Mouse (Mus musculus) neural tube, embryonic 15.5 days (tissue): ENCODE measurements around the gene Lmtk2. TPM values are rescaled to one million over a fixed set of nuclear protein-coding genes. Genes with fewer than 3 reads are reported as not detected.

ENCODE experiments used
- ATAC-seq: fragments of 200-750 bp; cut with Nextera tagmentation; 2 replicates; pipeline ENCODE4 v1.8.0; 2017; ENCODE audit warnings: mild to moderate bottlenecking, moderate TSS enrichment, moderate library complexity; ENCODE audit not compliant: low FRiP score
- H3K27ac ChIP-seq: fragments of 300-500 bp; sonication (generic); replicated peaks from 2 replicates; pipeline ENCODE4 v1.5.1; 2015; ENCODE audit warnings: mild to moderate bottlenecking, inconsistent platforms
- H3K27me3 ChIP-seq: fragments of 300-500 bp; sonication (generic); replicated peaks from 2 replicates; pipeline ENCODE4 v1.6.1; 2015; ENCODE audit warnings: inconsistent platforms
- H3K36me3 ChIP-seq: fragments of 300-500 bp; sonication (generic); 2 replicates; pipeline ENCODE4 v1.6.1; 2015; ENCODE audit warnings: inconsistent platforms
- H3K4me1 ChIP-seq: fragments of 300-500 bp; sonication (generic); 2 replicates; pipeline ENCODE4 v1.6.1; 2015; ENCODE audit warnings: inconsistent platforms
- H3K4me2 ChIP-seq: fragments of 300-500 bp; sonication (generic); 2 replicates; pipeline ENCODE4 v1.6.1; 2015; ENCODE audit warnings: inconsistent platforms, mild to moderate bottlenecking, moderate library complexity
- H3K4me3 ChIP-seq: fragments of 300-500 bp; sonication (generic); replicated peaks from 2 replicates; pipeline ENCODE4 v1.5.1; 2015; ENCODE audit warnings: mild to moderate bottlenecking, inconsistent platforms
- H3K9ac ChIP-seq: fragments of 300-500 bp; sonication (generic); replicated peaks from 2 replicates; pipeline ENCODE4 v1.6.1; 2015; ENCODE audit warnings: mild to moderate bottlenecking, inconsistent platforms
- H3K9me3 ChIP-seq: fragments of 300-500 bp; sonication (generic); replicated peaks from 2 replicates; pipeline ENCODE4 v1.6.1; 2016; ENCODE audit warnings: inconsistent platforms
- WGBS: fragments of 180-500 bp; shearing (Covaris S2); methylation state at CpG from one replicate; pipeline ENCODE4 v1.1.7; 2015; ENCODE audit warnings: mixed read lengths; 5-methylcytosine and 5-hydroxymethylcytosine counted together
- polyA plus RNA-seq: library from polyadenylated mRNA; unstranded; fragments of >200 nt; fragmentation: Nextera tagmentation; extraction: Ambion mirVana; gene quantifications from 2 replicates; pipeline ENCODE4 v1.2.1, GENCODE M21; 2015

Lmtk2 gene
- polyA plus RNA-seq, 1 experiment from 2014 or later, result 9.4 TPM

DNA sequence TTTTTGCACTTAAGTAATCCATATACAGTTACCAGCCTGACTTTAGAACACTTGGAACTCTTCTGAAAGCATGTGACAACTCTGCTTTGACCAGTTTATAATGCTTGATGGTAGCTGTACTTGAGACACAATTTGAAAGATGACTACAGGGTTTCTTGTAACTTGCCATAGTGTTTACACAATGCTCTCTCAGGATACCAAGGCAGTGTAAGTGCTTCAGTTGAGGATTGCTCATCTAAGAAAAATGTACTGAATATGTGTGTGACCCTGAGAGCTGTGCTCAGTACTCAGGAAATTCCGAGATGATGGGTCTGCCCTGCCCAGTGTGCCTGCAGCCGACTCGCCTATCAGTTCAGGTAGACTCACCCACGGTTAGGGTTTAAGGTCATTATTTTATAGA is 51.0 kb downstream of the Lmtk2 start:
- ATAC-seq, result no peak
- H3K4me3 ChIP-seq, result no peak overlapping the region
- no peaks in the 10 kb centered on the region for H3K4me1 ChIP-seq
- H3K9me3 ChIP-seq, result no peaks in the 10 kb centered on the region
- no peak overlapping the region for H3K9ac ChIP-seq
- no peak overlapping the region for H3K4me2 ChIP-seq
- peaks cover 39% of the 10 kb centered on the region for H3K36me3 ChIP-seq
- 92% methylated on average over 4 of the region's 4 CpGs for WGBS
- H3K27me3 ChIP-seq, result no peaks in the 10 kb centered on the region
- H3K27ac ChIP-seq, result no peak overlapping the region

DNA sequence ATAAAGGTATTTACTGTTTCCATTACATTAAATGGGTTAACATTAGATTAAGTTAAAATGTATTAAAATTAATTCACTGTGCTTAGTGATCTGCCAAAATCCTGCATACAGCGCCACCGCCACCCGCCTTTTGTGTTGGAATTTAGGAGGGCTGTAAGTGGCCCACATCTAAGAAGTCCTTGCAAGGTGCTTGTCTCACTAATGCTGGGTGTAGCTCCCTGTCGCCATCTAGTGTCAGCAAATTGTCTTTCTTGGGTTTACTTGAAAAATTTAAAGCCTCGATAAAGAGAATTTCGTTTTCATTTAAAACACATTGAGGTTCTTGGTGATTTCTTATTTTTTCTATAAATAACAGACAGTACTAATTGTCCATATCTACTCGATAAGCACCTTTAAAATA is 54.3 kb downstream of the Lmtk2 start:
- WGBS, result 29% methylated on average over 7 of the region's 7 CpGs
- no peak for ATAC-seq
- H3K4me1 ChIP-seq, result 0 out of 2 replicates have a peak, but pooled peaks cover 6% of the 10 kb centered on the region
- peaks cover 41% of the 10 kb centered on the region for H3K36me3 ChIP-seq
- H3K9ac ChIP-seq, result no peak overlapping the region
- H3K4me2 ChIP-seq, result no peak overlapping the region
- H3K4me3 ChIP-seq, result no peak overlapping the region
- no peaks in the 10 kb centered on the region for H3K9me3 ChIP-seq
- H3K27me3 ChIP-seq, result no peaks in the 10 kb centered on the region
- H3K27ac ChIP-seq, result no peak overlapping the region

DNA sequence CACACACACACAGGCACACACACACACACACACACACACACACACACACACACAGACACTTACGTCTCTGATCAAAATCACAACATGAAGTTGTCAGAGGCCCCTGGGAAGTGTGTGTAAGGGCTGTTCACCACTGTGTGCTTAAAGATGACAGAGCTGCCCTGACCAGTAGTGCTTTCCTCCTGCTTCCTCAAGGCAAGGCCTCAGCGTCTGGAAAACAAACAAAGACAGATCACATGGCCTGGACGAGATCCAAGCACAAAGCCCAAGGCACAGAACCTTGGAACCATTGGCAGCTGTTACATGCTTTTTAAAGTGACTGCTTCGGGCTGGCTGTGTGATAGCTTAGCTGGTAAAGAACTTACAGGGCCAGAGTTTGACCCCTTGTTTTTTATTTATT is 58.4 kb downstream of the Lmtk2 start:
- Histone ChIP-seq H3K27me3 (no peaks in the 10 kb centered on the region), H3K36me3 (peaks cover 38% of the 10 kb centered on the region), H3K4me3 (no peak overlapping the region), H3K9ac (no peak overlapping the region), H3K4me2 (no peak overlapping the region), H3K4me1 (0 out of 2 replicates have a peak, but pooled peaks cover 6% of the 10 kb centered on the region), H3K9me3 (no peaks in the 10 kb centered on the region), H3K27ac (peak overlapping the region; percentile 58)
- 32% methylated on average over 4 of the region's 4 CpGs for WGBS
- peak; percentile 57 for ATAC-seq

DNA sequence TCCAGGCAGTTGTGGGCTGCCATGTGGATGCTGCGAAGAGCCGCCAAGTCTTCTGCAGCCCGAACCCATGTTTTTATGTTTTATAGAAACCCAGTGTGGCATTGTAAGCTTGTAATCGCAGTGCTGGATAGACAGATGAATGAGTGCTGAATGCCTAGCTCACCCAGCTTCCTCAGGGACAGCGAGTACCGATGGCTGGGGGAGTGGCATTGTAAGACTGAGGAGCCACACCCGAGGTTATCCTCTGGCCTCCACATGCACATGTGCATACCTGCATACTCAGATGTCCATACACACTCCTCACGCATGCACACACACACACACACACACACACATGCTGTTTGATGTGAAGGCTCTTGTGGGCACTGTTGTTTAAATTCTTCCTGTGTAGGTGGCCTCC is 58.9 kb downstream of the Lmtk2 start:
- 85% methylated on average over 8 of the region's 8 CpGs for WGBS
- ATAC-seq, result no peak
- Histone ChIP-seq H3K4me3 (no peak overlapping the region), H3K9ac (no peak overlapping the region), H3K36me3 (peaks cover 43% of the 10 kb centered on the region), H3K4me2 (no peak overlapping the region), H3K27me3 (no peaks in the 10 kb centered on the region), H3K4me1 (0 out of 2 replicates have a peak, but pooled peaks cover 6% of the 10 kb centered on the region), H3K9me3 (no peaks in the 10 kb centered on the region), H3K27ac (peak overlapping the region; percentile 58; the same call in 1 of the 2 replicates)

DNA sequence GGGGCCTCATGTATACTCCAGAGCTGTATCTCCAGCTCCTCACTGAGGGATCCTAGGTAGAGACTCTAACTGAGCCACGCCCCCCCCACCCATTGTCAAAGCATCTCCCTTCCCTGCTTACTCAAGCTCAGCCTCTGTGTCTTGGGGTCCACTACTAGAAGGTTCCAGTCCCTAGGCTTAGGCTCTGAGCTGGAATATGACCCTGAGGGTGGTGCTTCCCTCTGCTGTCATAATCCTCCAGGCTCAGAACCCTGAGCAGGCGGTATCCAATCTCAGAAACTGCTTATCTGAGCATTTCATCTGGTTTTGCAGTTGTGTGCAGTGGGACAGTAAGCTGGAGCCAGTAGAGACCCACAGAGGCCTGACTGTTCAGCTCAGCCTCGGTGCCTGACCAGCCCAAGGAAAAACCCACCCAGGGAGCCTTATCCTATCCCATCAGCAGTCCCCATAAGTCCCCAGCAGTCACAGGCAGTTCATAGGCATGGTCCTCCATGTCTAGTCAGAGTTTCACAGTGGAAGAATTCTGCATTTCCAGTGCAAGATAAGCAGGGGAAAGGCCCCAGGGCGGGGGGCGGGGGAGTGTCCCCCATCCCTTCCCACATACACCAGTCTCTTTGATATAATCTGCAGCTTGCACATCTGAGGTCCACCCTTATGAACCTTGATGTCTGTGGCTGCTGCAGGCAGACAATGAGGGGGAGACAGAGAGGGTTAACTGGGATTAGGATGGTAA is 62.0 kb downstream of the Lmtk2 start:
- Histone ChIP-seq H3K9ac (no peak overlapping the region), H3K36me3 (peaks cover 59% of the 10 kb centered on the region), H3K4me1 (0 out of 2 replicates have a peak, but pooled peaks cover 6% of the 10 kb centered on the region), H3K4me2 (no peak overlapping the region), H3K27ac (no peak overlapping the region), H3K4me3 (no peak overlapping the region), H3K27me3 (no peaks in the 10 kb centered on the region), H3K9me3 (no peaks in the 10 kb centered on the region)
- WGBS, result 87% methylated on average over 5 of the region's 5 CpGs
- no peak for ATAC-seq

DNA sequence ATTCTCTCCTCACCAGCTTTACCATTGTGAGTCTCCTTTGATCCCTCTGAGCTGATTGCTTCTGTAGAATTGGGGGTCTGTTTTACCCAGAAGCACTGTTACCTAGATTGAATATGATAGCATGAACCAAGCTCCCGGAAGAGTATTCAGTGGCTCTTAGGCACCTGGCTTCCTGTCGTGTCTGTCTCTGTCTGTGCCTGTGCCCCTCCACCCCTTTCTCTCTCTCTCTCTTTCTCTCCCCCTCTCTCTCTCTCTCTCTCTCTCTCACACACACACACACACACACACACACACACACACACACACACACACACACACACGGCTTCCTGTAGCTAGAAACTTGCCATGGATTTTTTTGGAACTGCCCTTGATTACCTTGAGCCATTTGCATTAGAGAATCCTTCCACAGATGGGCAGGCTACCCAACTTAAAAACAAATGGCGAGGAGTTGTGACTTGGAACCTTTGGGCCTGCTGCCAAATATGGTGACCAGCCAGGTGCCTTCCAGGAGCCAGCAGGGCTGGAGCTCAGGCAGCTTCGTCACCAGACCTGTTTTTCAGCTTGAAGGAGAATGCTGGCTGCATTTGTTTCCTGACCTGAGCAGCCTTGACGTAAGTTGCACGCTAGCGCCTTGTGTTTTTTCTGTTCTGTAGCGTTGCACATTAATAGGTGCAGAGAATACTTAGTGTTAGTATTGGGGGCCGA is 62.7 kb downstream of the Lmtk2 start:
- Histone ChIP-seq H3K9ac (no peak overlapping the region), H3K4me2 (no peak overlapping the region), H3K27ac (no peak overlapping the region), H3K9me3 (no peaks in the 10 kb centered on the region), H3K27me3 (no peaks in the 10 kb centered on the region), H3K36me3 (peaks cover 53% of the 10 kb centered on the region), H3K4me1 (0 out of 2 replicates have a peak, but pooled peaks cover 6% of the 10 kb centered on the region), H3K4me3 (no peak overlapping the region)
- 80% methylated on average over 10 of the region's 10 CpGs for WGBS
- no peak for ATAC-seq

DNA sequence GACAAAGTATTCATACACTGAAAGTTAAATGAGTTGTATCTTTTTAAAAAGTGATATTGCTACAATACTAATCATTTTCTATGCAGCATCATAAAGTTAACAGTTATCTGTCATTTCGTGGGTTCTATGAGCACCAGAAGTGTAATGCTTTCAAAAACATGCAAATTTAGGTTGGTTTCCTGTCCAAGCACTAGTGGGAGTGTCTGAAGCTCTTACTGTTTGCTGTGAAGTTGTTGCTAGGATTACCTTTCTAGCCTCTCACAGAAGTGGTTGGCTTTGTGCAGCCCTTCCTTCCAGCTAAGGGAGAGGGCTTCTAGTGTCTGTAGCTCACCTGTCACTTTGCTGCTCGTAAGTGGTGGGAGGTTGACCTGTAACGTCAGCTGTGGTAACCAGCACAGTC is 65.5 kb downstream of the Lmtk2 start:
- H3K36me3 ChIP-seq, result peaks cover 49% of the 10 kb centered on the region
- H3K4me2 ChIP-seq, result no peak overlapping the region
- no peaks in the 10 kb centered on the region for H3K27me3 ChIP-seq
- H3K4me3 ChIP-seq, result no peak overlapping the region
- ATAC-seq, result no peak
- 90% methylated on average over 3 of the region's 3 CpGs for WGBS
- H3K4me1 ChIP-seq, result no peaks in the 10 kb centered on the region
- H3K9me3 ChIP-seq, result no peaks in the 10 kb centered on the region
- no peak overlapping the region for H3K27ac ChIP-seq
- H3K9ac ChIP-seq, result no peak overlapping the region

DNA sequence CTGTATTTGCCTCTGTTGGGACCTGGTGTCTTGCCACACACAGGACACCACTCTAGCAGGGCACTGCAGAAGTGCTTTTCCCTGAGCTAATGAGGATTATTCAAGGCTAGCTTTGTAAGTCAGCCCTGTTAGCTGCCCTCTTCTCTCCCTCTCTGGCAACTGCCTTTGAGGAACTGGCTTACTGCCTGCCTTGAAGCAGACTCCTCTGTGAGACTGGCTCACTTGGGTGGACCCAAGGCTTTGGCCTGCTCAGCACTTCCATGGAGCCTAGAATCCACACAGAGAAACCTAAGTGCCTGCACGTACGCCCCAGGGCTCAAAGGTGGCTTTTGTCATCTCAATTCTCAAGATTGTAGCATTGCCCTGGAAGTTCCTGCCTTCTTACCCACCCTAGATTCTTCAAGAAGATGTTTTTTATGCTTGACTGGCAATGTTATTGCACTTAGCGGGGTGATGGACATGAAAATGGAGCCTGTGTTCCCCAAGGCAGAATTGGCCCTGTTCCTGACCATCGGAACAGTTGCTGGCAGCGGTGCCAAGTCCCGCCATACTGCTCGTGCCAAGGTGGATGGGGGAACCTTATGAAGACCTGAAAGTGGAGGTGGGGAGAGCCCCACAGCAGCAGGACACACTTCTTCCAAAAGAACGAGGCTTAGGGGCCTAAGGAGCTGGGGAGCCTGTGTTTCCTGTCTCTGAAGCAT is 69.2 kb downstream of the Lmtk2 start:
- no peak overlapping the region for H3K4me3 ChIP-seq
- no peak overlapping the region for H3K4me2 ChIP-seq
- ATAC-seq, result no peak
- no peak overlapping the region for H3K9ac ChIP-seq
- no peak overlapping the region for H3K27ac ChIP-seq
- H3K27me3 ChIP-seq, result no peaks in the 10 kb centered on the region
- H3K36me3 ChIP-seq, result peaks cover 59% of the 10 kb centered on the region
- no peaks in the 10 kb centered on the region for H3K9me3 ChIP-seq
- H3K4me1 ChIP-seq, result no peaks in the 10 kb centered on the region
- 77% methylated on average over 8 of the region's 8 CpGs for WGBS

DNA sequence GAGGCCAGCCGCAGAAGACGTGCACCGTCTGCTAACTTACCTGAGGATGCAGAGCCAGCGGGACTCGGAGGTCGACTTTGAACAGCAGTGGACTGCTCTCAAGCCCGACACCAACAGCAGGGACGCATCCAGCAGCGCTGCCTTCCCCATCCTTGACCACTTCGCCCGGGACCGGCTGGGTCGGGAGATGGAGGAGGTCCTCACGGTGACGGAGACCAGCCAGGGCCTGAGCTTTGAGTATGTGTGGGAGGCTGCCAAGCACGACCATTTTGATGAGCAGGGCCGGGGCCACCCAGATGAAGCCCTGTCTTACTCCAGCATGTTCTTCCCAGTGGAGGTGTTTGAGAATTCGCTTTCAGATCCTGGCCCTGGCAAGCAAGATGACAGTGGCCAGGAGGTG is 73.4 kb downstream of the Lmtk2 start:
- Histone ChIP-seq H3K27ac (no peak overlapping the region), H3K9me3 (no peaks in the 10 kb centered on the region), H3K4me3 (no peak overlapping the region), H3K4me2 (no peak overlapping the region), H3K27me3 (no peaks in the 10 kb centered on the region), H3K36me3 (peaks cover 71% of the 10 kb centered on the region), H3K9ac (no peak overlapping the region), H3K4me1 (no peaks in the 10 kb centered on the region)
- WGBS, result 95% methylated on average over 18 of the region's 18 CpGs
- no peak for ATAC-seq

DNA sequence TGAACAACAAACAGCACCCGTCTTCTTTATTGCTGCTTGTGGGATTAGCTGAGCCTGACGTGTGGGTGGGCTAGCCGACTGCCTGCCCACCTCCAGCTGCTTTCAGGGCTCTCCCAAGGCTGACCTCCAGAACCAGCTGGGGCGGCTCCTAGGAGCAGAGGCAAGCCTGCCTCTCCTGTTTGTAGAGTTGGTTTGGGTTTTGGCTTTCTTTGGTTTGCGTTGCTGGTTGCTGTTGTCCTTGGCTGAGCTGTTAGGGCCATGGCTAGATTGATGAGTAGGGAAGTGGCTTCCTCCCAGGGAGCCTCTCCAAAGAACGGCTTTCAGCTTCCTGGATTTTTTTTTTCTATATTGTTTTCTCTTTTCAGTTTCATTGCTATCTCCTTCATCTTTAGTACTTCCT is 78.0 kb downstream of the Lmtk2 start:
- no peak overlapping the region for H3K27ac ChIP-seq
- H3K4me1 ChIP-seq, result no peaks in the 10 kb centered on the region
- peaks cover 49% of the 10 kb centered on the region for H3K36me3 ChIP-seq
- no peak overlapping the region for H3K4me3 ChIP-seq
- no peak overlapping the region for H3K4me2 ChIP-seq
- H3K9me3 ChIP-seq, result no peaks in the 10 kb centered on the region
- ATAC-seq, result no peak
- no peak overlapping the region for H3K9ac ChIP-seq
- H3K27me3 ChIP-seq, result no peaks in the 10 kb centered on the region
- WGBS, result 60% methylated on average over 6 of the region's 6 CpGs

DNA sequence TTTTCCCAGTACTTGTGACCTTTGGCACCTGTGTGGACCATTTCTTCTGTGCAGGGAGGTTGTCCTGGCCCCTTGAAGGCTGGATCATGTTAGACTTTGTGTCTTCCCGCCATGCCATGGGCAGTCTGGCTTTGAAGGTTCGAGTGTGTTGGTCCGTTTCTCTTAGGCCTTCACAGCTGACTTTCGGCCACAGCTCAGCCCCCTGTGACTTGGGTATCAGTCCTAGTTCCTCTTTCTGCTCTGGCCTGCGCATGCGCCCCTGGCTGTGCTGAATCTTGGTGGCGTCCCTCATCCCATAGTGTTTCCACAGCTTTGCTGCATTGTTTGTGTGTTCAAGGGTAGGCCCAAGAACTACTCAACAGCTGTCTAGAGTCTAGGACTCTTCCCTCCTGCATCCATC is 81.0 kb downstream of the Lmtk2 start:
- no peaks in the 10 kb centered on the region for H3K27me3 ChIP-seq
- peaks cover 39% of the 10 kb centered on the region for H3K36me3 ChIP-seq
- H3K27ac ChIP-seq, result no peak overlapping the region
- H3K9ac ChIP-seq, result no peak overlapping the region
- no peak overlapping the region for H3K4me3 ChIP-seq
- 96% methylated on average over 7 of the region's 7 CpGs for WGBS
- H3K4me2 ChIP-seq, result no peak overlapping the region
- no peak for ATAC-seq
- no peaks in the 10 kb centered on the region; the same call in 1 of the 2 replicates for H3K4me1 ChIP-seq
- H3K9me3 ChIP-seq, result no peaks in the 10 kb centered on the region
